Mouse (Mus musculus): ENCODE results near the gene Mrtfa. TPM values are rescaled to one million over a fixed set of nuclear protein-coding genes. Genes with fewer than 3 reads are reported as not detected.

The Mrtfa gene
- polyA plus RNA-seq, 1 experiment from 2014 or later, result 21.8 TPM

DNA sequence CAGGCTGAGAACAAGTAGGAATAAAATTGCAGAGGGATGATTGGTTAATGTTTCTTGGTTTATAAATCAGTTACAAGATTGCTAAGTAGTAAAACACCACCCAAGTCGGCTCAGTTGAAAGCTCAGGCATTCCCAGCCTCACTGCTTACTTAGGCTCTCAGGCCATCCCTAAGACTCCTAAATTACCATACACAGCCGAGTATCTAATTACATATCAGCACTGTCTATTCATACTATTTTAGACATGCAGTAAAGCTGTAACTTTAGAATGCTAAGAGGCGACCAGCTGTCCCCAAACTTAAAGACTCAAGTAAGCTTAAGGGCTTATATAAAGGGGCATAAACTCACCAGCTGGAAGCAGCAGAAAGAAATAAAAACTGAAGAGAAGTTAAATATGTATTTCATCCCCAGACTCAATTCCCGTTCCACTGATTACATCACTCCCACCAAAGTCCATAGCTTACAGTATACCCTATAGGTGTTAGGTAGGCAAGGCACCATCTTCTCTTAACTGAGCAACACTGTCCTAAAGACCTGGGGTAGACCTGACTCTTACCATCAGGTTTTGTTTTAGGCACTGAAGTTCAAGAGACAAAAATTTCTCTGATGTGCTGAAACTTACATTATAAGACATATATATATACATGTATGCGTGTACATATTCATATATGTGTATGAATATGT lies 62.3 kb downstream of the Mrtfa start:
- WGBS, result 83% methylated on average over 5 of the region's 5 CpGs

DNA sequence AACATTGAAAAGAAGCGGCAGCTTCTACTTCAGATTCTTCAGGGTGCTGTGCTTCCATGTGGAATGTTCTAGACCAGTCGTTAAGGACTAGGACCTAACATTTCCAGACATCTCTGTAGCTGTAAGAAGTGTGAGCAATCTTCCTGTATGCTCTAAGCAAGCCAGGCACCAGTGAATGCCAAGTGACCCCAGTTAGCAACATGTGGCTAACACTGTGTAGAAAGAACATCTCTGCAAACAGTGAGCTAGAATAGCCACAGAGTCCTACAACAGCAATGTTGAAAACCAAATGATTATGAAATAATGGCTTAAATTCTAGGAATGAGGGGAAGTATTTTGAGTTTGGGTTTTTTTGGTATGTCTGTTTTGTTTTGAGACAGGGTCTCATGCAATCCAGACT lies 66.3 kb downstream of the Mrtfa start:
- H3K4me1 ChIP-seq (ENCODE audit: control insufficient read depth, insufficient read depth, low read length), result peaks cover 5% of the 10 kb centered on the region; the same call in 1 of the 2 replicates
- no peak overlapping the region for H3K4me3 ChIP-seq (ENCODE audit: low read depth, low read length)
- H3K9ac ChIP-seq (ENCODE audit: low read length), result no peak overlapping the region
- ATAC-seq (ENCODE audit: low FRiP score) (no peak), DNase-seq (ENCODE audit: low spot score, missing footprints) (no peak)
- 97% methylated on average over 2 of the region's 2 CpGs for WGBS
- no peaks in the 10 kb centered on the region for H3K36me3 ChIP-seq (ENCODE audit: control insufficient read depth, insufficient read depth, low read length)
- no peak overlapping the region for H3K27ac ChIP-seq (ENCODE audit: low read depth, low read length)
- no peak overlapping the region for H3K4me2 ChIP-seq
- no peaks in the 10 kb centered on the region for H3K27me3 ChIP-seq (ENCODE audit: control insufficient read depth, insufficient read depth, low read length)
- H3K9me3 ChIP-seq (ENCODE audit: control insufficient read depth, low read length), result no peaks in the 10 kb centered on the region

More for the DNA sequence above, 62.3 kb downstream of the Mrtfa start:
- Histone ChIP-seq H3K36me3 (ENCODE audit: control insufficient read depth, insufficient read depth, low read length) (no peaks in the 10 kb centered on the region), H3K4me1 (ENCODE audit: control insufficient read depth, insufficient read depth, low read length) (no peaks in the 10 kb centered on the region), H3K27me3 (ENCODE audit: control insufficient read depth, insufficient read depth, low read length) (no peaks in the 10 kb centered on the region), H3K27ac (ENCODE audit: low read depth, low read length) (no peak overlapping the region), H3K9ac (ENCODE audit: low read length) (no peak overlapping the region), H3K9me3 (ENCODE audit: control insufficient read depth, low read length) (no peaks in the 10 kb centered on the region), H3K4me3 (ENCODE audit: low read depth, low read length) (no peak overlapping the region), H3K4me2 (no peak overlapping the region)
- DNase-seq (ENCODE audit: low spot score, missing footprints) (no peak), ATAC-seq (ENCODE audit: low FRiP score) (no peak)

DNA sequence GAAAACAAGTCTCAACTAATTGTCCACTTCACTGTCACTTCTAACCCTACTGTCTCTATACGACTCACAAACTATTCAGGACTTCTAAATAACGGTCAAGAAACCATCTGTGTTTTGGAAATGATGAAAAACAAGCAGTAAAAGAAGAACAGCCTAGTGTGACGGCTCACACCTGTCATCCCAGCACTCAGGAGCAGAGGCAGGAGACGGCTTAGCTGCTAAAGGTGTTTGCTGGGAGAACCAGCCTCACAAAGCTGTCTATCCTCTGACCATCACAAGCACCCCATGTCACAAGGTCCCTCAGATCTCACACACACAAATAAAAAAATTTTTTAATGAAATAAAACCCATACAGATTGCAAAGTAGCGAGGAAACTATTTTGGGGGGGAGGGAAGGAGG lies 67.4 kb downstream of the Mrtfa start:
- ATAC-seq (ENCODE audit: low FRiP score), result no peak
- WGBS, result 82% methylated on average over 5 of the region's 5 CpGs
- no peaks in the 10 kb centered on the region for H3K9me3 ChIP-seq (ENCODE audit: control insufficient read depth, low read length)
- H3K4me2 ChIP-seq, result no peak overlapping the region
- no peaks in the 10 kb centered on the region for H3K36me3 ChIP-seq (ENCODE audit: control insufficient read depth, insufficient read depth, low read length)
- H3K27ac ChIP-seq (ENCODE audit: low read depth, low read length), result no peak overlapping the region
- no peak overlapping the region for H3K9ac ChIP-seq (ENCODE audit: low read length)
- H3K27me3 ChIP-seq (ENCODE audit: control insufficient read depth, insufficient read depth, low read length), result no peaks in the 10 kb centered on the region
- H3K4me3 ChIP-seq (ENCODE audit: low read depth, low read length), result no peak overlapping the region
- DNase-seq (ENCODE audit: low spot score, missing footprints), result no peak
- H3K4me1 ChIP-seq (ENCODE audit: control insufficient read depth, insufficient read depth, low read length), result peaks cover 5% of the 10 kb centered on the region; the same call in 1 of the 2 replicates

DNA sequence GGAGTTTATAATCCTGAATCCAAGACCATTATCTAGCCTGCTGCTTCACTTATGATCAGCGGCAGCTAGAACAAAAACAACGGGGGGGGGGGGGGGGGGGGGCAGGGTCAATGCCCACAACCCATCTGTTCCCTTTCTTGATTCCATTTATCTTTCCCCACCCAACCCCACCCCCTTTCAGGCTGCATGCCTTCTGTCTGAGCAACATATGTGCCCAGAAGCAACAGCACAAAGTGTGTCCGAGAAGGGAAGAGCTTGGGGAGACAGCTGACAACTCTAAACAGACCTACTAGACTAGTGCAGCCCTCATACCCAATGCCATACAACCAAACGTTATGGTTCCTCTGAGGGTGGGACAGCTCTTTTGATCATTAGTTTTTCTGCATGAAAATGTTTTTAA lies 68.0 kb downstream of the Mrtfa start:
- no peak overlapping the region for H3K4me2 ChIP-seq
- H3K4me1 ChIP-seq (ENCODE audit: control insufficient read depth, insufficient read depth, low read length), result peaks cover 5% of the 10 kb centered on the region; the same call in 1 of the 2 replicates
- 47% methylated on average over 4 of the region's 4 CpGs for WGBS
- H3K4me3 ChIP-seq (ENCODE audit: low read depth, low read length), result no peak overlapping the region
- no peaks in the 10 kb centered on the region for H3K27me3 ChIP-seq (ENCODE audit: control insufficient read depth, insufficient read depth, low read length)
- H3K27ac ChIP-seq (ENCODE audit: low read depth, low read length), result no peak overlapping the region; the same call in 1 of the 2 replicates
- H3K36me3 ChIP-seq (ENCODE audit: control insufficient read depth, insufficient read depth, low read length), result no peaks in the 10 kb centered on the region
- H3K9ac ChIP-seq (ENCODE audit: low read length), result no peak overlapping the region
- ATAC-seq (ENCODE audit: low FRiP score) (0 out of 2 replicates have a peak, but pooled peaks have one; percentile 54), DNase-seq (ENCODE audit: low spot score, missing footprints) (no peak)
- no peaks in the 10 kb centered on the region for H3K9me3 ChIP-seq (ENCODE audit: control insufficient read depth, low read length)

DNA sequence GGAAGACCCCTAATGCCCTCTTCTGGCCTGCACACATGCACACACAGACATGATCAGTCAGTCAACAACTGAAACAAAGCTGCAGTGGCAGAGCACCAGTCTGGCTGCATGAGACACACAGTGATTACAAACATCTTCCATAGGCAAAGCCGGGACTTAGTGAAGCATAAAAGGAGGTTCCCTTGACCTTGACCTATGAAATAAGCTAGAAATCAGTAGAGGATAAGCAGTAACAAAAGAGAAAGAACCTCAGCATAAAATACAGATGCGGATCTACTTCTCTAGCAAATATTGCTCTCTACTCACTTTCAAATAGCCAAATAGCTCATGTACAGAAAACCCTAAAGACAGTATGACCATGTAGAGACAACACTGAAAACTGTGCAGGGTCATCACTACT lies 68.5 kb downstream of the Mrtfa start:
- Histone ChIP-seq H3K4me3 (ENCODE audit: low read depth, low read length) (no peak overlapping the region), H3K9me3 (ENCODE audit: control insufficient read depth, low read length) (no peaks in the 10 kb centered on the region), H3K4me2 (no peak overlapping the region), H3K9ac (ENCODE audit: low read length) (no peak overlapping the region), H3K27me3 (ENCODE audit: control insufficient read depth, insufficient read depth, low read length) (no peaks in the 10 kb centered on the region), H3K36me3 (ENCODE audit: control insufficient read depth, insufficient read depth, low read length) (no peaks in the 10 kb centered on the region), H3K4me1 (ENCODE audit: control insufficient read depth, insufficient read depth, low read length) (peaks cover 5% of the 10 kb centered on the region; the same call in 1 of the 2 replicates), H3K27ac (ENCODE audit: low read depth, low read length) (peak overlapping the region; percentile 21; the same call in 1 of the 2 replicates)
- peak; percentile 89 for DNase-seq (ENCODE audit: low spot score, missing footprints)
- 64% methylated on average over 2 of the region's 2 CpGs for WGBS
- ATAC-seq (ENCODE audit: low FRiP score), result no peak

DNA sequence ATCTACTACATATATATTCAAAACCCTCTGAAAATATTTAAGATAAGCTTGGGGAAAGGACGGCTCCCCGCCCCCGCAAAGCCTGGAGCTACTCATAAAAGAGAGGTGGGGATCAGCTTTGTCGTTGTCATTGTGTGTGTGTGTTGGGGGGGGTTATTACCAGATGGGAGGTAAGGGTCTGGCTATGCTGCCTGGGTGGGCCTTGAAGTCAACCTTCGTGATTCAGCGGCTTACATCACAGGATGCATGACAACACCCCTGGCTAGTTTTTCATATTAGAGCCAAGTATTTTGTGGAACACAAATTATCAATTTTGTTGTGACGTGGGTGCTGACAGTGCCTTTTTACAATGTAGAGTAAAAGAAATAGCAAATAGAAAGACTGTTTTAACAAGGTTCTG lies 69.6 kb downstream of the Mrtfa start:
- no peaks in the 10 kb centered on the region for H3K36me3 ChIP-seq (ENCODE audit: control insufficient read depth, insufficient read depth, low read length)
- no peak overlapping the region for H3K4me3 ChIP-seq (ENCODE audit: low read depth, low read length)
- no peak overlapping the region for H3K27ac ChIP-seq (ENCODE audit: low read depth, low read length)
- peaks cover 5% of the 10 kb centered on the region; the same call in 1 of the 2 replicates for H3K4me1 ChIP-seq (ENCODE audit: control insufficient read depth, insufficient read depth, low read length)
- no peak for ATAC-seq (ENCODE audit: low FRiP score)
- H3K9ac ChIP-seq (ENCODE audit: low read length), result no peak overlapping the region
- 79% methylated on average over 7 of the region's 7 CpGs for WGBS
- no peak overlapping the region for H3K4me2 ChIP-seq
- no peaks in the 10 kb centered on the region for H3K27me3 ChIP-seq (ENCODE audit: control insufficient read depth, insufficient read depth, low read length)
- no peaks in the 10 kb centered on the region for H3K9me3 ChIP-seq (ENCODE audit: control insufficient read depth, low read length)
- DNase-seq (ENCODE audit: low spot score, missing footprints), result no peak

DNA sequence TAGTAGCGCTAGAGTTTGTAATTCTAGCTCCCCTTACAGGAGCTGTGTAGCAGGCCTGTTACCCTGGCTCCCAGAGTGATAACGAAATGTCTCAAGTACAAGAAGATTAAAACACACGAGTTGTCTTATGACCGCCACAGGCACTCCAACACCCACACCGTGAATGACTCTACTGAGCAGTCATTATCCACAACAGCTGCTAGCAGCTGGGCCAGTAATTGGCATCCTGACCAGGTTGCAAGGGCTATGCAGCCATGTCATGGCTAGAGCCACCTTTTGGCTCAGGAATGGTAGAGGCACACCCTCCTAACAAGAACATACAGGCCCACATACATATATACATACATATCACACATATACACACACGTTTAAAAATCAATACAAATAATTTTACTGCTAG lies 70.4 kb downstream of the Mrtfa start:
- H3K36me3 ChIP-seq (ENCODE audit: control insufficient read depth, insufficient read depth, low read length), result no peaks in the 10 kb centered on the region
- no peak for DNase-seq (ENCODE audit: low spot score, missing footprints)
- no peak overlapping the region for H3K4me3 ChIP-seq (ENCODE audit: low read depth, low read length)
- no peaks in the 10 kb centered on the region for H3K27me3 ChIP-seq (ENCODE audit: control insufficient read depth, insufficient read depth, low read length)
- H3K9me3 ChIP-seq (ENCODE audit: control insufficient read depth, low read length), result no peaks in the 10 kb centered on the region
- WGBS, result 81% methylated on average over 6 of the region's 6 CpGs
- H3K4me1 ChIP-seq (ENCODE audit: control insufficient read depth, insufficient read depth, low read length), result peaks cover 5% of the 10 kb centered on the region; the same call in 1 of the 2 replicates
- H3K27ac ChIP-seq (ENCODE audit: low read depth, low read length), result no peak overlapping the region
- H3K4me2 ChIP-seq, result no peak overlapping the region
- ATAC-seq (ENCODE audit: low FRiP score), result no peak
- H3K9ac ChIP-seq (ENCODE audit: low read length), result no peak overlapping the region

DNA sequence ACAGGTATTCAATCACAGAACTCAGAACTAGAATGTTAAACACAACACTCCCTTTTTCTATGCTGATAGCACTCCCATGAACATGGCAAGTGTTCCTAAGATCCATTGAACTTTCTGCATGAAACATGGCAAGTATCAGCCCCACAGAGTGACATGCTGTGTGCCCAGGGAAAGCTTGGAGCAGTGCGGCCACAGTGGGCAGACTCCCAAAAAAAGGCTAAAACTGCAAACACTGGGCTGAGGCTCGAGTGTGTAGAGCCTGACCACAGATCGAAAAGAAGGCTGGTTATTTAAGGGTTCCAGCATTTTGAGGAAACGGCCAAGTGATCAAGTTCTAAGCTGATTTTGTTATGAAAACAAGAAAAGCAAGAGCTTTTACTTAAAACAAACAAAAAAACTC lies 72.3 kb downstream of the Mrtfa start:
- H3K4me1 ChIP-seq (ENCODE audit: control insufficient read depth, insufficient read depth, low read length), result peaks cover 5% of the 10 kb centered on the region; the same call in 1 of the 2 replicates
- no peak for ATAC-seq (ENCODE audit: low FRiP score)
- WGBS, result 89% methylated on average over 4 of the region's 4 CpGs

DNA sequence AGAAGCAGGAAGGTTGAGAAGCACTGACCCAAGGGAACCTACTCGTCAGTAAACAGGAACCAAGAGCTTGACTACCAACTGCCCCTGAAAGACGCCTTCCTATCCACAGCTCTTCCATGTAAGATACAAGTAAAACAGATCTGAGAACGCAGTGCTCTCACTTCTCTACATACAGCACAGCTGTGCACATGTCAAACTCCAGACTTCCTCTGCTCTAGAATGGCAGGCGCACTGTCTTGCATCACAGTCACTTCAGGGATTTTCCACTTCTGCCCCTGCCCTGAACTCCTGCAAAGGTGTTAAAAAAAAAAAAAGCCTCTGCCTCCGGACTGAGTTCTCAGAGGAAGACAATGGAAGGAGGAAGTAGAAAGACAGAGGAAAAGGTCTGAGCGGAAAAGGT lies 78.0 kb downstream of the Mrtfa start:
- DNase-seq (ENCODE audit: low spot score, missing footprints) (no peak), ATAC-seq (ENCODE audit: low FRiP score) (no peak)
- H3K4me3 ChIP-seq (ENCODE audit: low read depth, low read length), result no peak overlapping the region
- H3K9me3 ChIP-seq (ENCODE audit: control insufficient read depth, low read length), result no peaks in the 10 kb centered on the region
- no peak overlapping the region for H3K27ac ChIP-seq (ENCODE audit: low read depth, low read length)
- H3K4me1 ChIP-seq (ENCODE audit: control insufficient read depth, insufficient read depth, low read length), result no peaks in the 10 kb centered on the region
- H3K9ac ChIP-seq (ENCODE audit: low read length), result no peak overlapping the region
- no peak overlapping the region for H3K4me2 ChIP-seq
- no peaks in the 10 kb centered on the region for H3K36me3 ChIP-seq (ENCODE audit: control insufficient read depth, insufficient read depth, low read length)
- WGBS, result 83% methylated on average over 6 of the region's 6 CpGs
- H3K27me3 ChIP-seq (ENCODE audit: control insufficient read depth, insufficient read depth, low read length), result no peaks in the 10 kb centered on the region

More for the DNA sequence above, 72.3 kb downstream of the Mrtfa start:
- Histone ChIP-seq H3K27me3 (ENCODE audit: control insufficient read depth, insufficient read depth, low read length) (no peaks in the 10 kb centered on the region), H3K27ac (ENCODE audit: low read depth, low read length) (no peak overlapping the region), H3K9me3 (ENCODE audit: control insufficient read depth, low read length) (no peaks in the 10 kb centered on the region), H3K4me2 (no peak overlapping the region), H3K9ac (ENCODE audit: low read length) (no peak overlapping the region), H3K36me3 (ENCODE audit: control insufficient read depth, insufficient read depth, low read length) (no peaks in the 10 kb centered on the region), H3K4me3 (ENCODE audit: low read depth, low read length) (no peak overlapping the region)
- DNase-seq (ENCODE audit: low spot score, missing footprints), result no peak
